Mouse (Mus musculus): ENCODE measurements around the gene Git2. TPM values are rescaled to one million over a fixed set of nuclear protein-coding genes. Genes with fewer than 3 reads are reported as not detected.
A peak's percentile ranks its signal among the peaks of the same experiment; 100 is the strongest.

The Git2 gene
- polyA plus RNA-seq, 1 experiment, result 42.0 TPM

DNA sequence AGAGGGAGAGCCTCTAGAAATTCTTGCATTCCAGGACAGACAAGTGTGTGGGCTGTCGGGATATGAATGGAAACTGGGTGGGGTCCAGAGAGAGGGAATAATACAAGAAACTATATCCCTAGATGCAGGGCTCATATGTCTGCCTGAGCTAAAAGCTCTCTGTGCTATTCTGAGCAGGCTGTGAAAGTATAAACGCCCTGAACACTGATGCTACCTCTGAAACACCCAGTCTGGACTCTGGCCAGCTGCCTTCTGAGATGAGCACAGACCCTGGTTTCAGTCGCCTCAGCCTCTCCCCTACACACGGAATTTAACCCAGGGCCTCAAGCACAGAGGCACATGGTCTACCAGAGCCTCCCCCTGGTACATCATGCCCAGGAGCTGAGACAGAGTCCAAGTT lies 34.7 kb downstream of the Git2 start:
- H3K36me3 ChIP-seq (ENCODE audit: control insufficient read depth, insufficient read depth, low read length, poor library complexity, severe bottlenecking), result no peaks in the 10 kb centered on the region
- no peak overlapping the region for H3K9ac ChIP-seq (ENCODE audit: low read depth, poor library complexity, severe bottlenecking)
- H3K27me3 ChIP-seq (ENCODE audit: control insufficient read depth, insufficient read depth, low read length, poor library complexity, severe bottlenecking), result no peaks in the 10 kb centered on the region
- H3K27ac ChIP-seq (ENCODE audit: insufficient read depth, low read length), result no peak overlapping the region
- no peak overlapping the region for H3K4me3 ChIP-seq (ENCODE audit: low read depth, low read length)
- no peaks in the 10 kb centered on the region for H3K9me3 ChIP-seq (replicated peaks; ENCODE audit: control insufficient read depth, insufficient read depth, low read length, poor library complexity, severe bottlenecking)
- no peak for TF ChIP-seq POLR2A (IDR thresholded peaks at IDR 0.05; ENCODE audit: insufficient read depth, low read length)
- no peak for TF ChIP-seq CTCF (IDR thresholded peaks at IDR 0.05; ENCODE audit: low read depth, low read length)
- TF ChIP-seq EP300 (IDR thresholded peaks at IDR 0.05; ENCODE audit: insufficient read depth, low read depth, low read length), result no peak
- no peaks in the 10 kb centered on the region for H3K4me1 ChIP-seq (ENCODE audit: control insufficient read depth, insufficient read depth, low read length)

DNA sequence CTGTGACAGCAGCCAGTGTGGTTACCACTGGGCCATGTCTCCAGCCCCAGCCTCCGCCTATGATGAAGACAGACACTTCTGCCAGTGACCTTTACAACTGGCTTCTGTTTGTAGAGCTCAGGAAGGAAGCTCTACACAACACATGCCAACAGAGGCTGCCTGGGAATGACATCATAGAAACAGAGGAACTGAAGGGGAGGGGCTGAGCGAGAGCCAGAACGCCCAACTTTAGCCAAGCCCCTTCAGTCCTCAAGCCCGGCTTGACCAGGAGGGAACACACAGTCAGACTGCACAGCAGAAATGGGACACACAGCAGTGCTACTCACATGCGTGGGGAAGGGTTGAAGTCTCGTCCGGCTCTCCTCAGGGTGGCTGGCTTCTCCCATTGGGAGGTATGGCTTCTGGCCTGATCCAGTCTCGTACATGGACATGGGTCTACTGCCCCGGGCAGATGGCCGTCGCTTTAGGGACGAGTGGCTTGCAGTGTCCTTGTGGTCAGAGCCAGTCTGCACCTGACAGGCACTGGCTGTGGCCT lies 36.5 kb downstream of the Git2 start:
- no peaks in the 10 kb centered on the region for H3K27me3 ChIP-seq (ENCODE audit: control insufficient read depth, insufficient read depth, low read length, poor library complexity, severe bottlenecking)
- H3K36me3 ChIP-seq (ENCODE audit: control insufficient read depth, insufficient read depth, low read length, poor library complexity, severe bottlenecking), result no peaks in the 10 kb centered on the region
- no peak overlapping the region for H3K27ac ChIP-seq (ENCODE audit: insufficient read depth, low read length)
- no peaks in the 10 kb centered on the region for H3K9me3 ChIP-seq (replicated peaks; ENCODE audit: control insufficient read depth, insufficient read depth, low read length, poor library complexity, severe bottlenecking)
- H3K4me3 ChIP-seq (ENCODE audit: low read depth, low read length), result no peak overlapping the region
- no peaks in the 10 kb centered on the region for H3K4me1 ChIP-seq (ENCODE audit: control insufficient read depth, insufficient read depth, low read length)
- no peak for TF ChIP-seq POLR2A (IDR thresholded peaks at IDR 0.05; ENCODE audit: insufficient read depth, low read length)
- no peak for TF ChIP-seq CTCF (IDR thresholded peaks at IDR 0.05; ENCODE audit: low read depth, low read length)
- TF ChIP-seq EP300 (IDR thresholded peaks at IDR 0.05; ENCODE audit: insufficient read depth, low read depth, low read length), result no peak
- no peak overlapping the region for H3K9ac ChIP-seq (ENCODE audit: low read depth, poor library complexity, severe bottlenecking)

DNA sequence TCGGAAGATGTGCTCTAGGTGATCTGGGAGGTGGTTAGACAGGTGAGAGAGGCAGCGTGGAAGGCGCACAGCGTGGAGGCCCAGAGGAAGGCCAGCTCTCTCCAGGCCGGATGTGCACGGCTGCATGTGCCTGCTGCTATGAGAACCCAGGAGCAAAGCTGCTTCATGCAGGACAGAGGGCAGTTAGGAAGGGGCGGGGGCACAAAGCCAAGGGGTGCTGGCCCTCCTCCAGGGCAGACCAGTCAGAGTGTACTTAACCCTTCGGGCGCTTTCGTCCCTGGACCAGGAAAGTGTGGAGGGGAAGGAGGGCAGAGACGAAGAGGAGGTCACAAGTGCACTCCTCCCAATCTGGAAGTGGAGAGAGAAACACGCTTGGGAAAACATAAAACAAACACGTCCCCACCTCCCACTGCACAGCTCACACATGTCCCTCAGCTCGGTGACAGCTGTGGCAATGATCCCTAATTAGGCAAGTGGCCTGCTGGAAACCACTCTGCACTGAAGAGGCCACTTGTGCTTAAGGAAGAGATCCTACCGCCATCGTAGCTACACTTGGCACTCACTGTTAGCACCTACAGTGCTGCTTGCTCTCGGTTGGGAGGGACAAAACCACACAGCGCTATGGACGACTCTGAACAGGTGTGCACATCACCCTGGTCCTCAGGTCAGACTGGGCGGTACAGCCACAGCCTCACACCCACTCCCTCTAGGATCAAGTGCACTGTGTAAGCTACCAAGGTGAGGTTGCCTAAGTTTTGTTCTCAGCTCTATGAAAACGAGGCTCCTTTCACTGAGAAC lies 38.0 kb downstream of the Git2 start:
- no peaks in the 10 kb centered on the region for H3K36me3 ChIP-seq (ENCODE audit: control insufficient read depth, insufficient read depth, low read length, poor library complexity, severe bottlenecking)
- no peaks in the 10 kb centered on the region for H3K4me1 ChIP-seq (ENCODE audit: control insufficient read depth, insufficient read depth, low read length)
- H3K27ac ChIP-seq (ENCODE audit: insufficient read depth, low read length), result no peak overlapping the region
- TF ChIP-seq EP300 (IDR thresholded peaks at IDR 0.05; ENCODE audit: insufficient read depth, low read depth, low read length), result no peak
- TF ChIP-seq CTCF (IDR thresholded peaks at IDR 0.05; ENCODE audit: low read depth, low read length), result no peak
- no peak for TF ChIP-seq POLR2A (IDR thresholded peaks at IDR 0.05; ENCODE audit: insufficient read depth, low read length)
- H3K9ac ChIP-seq (ENCODE audit: low read depth, poor library complexity, severe bottlenecking), result no peak overlapping the region
- H3K27me3 ChIP-seq (ENCODE audit: control insufficient read depth, insufficient read depth, low read length, poor library complexity, severe bottlenecking), result no peaks in the 10 kb centered on the region
- H3K9me3 ChIP-seq (replicated peaks; ENCODE audit: control insufficient read depth, insufficient read depth, low read length, poor library complexity, severe bottlenecking), result no peaks in the 10 kb centered on the region
- no peak overlapping the region for H3K4me3 ChIP-seq (ENCODE audit: low read depth, low read length)

DNA sequence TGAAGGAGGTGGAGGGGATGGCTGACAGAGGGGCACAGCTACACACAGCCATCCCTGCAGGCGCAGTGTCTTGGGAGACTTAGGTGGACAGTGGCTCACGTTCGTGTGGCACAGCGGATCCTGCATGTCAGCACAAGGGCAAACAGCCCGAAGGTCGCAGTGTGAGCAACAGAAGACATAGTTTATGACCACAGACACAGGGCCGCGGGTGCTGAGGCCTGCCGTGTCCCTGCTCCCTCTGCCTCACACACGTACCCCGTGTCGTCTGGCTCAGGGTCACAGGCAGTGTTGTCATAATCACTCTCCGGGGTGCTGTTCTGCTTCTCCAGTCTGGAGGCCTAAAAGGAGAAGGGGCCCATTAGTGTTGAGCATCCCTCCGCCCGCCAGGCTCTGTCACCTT lies 41.7 kb downstream of the Git2 start:
- no peak for TF ChIP-seq POLR2A (IDR thresholded peaks at IDR 0.05; ENCODE audit: insufficient read depth, low read length)

DNA sequence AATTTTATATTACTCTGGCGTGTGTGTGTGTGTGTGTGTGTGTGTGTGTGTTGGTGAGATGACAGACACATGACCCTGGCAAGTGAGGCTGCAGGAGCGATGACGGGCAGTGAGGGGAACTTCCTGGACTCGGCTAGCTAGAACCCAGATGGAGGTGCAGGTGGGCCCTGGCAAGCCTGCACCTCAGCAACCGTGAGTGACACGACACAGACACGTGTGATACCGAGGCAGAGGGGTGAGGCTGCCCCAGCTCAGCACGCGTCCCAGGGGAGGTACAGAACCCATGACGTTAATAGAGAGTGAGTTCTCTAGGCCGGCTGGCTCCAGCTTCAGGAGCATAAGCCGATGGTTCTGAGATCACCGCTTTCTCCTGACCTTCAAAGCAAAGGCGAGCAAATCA lies 43.3 kb downstream of the Git2 start:
- Histone ChIP-seq H3K4me3 (ENCODE audit: low read depth, low read length) (no peak overlapping the region), H3K27me3 (ENCODE audit: control insufficient read depth, insufficient read depth, low read length, poor library complexity, severe bottlenecking) (no peaks in the 10 kb centered on the region), H3K9me3 (replicated peaks; ENCODE audit: control insufficient read depth, insufficient read depth, low read length, poor library complexity, severe bottlenecking) (no peaks in the 10 kb centered on the region), H3K4me1 (ENCODE audit: control insufficient read depth, insufficient read depth, low read length) (peaks cover 2% of the 10 kb centered on the region), H3K9ac (ENCODE audit: low read depth, poor library complexity, severe bottlenecking) (no peak overlapping the region), H3K27ac (ENCODE audit: insufficient read depth, low read length) (no peak overlapping the region), H3K36me3 (ENCODE audit: control insufficient read depth, insufficient read depth, low read length, poor library complexity, severe bottlenecking) (no peaks in the 10 kb centered on the region)
- TF ChIP-seq EP300 (IDR thresholded peaks at IDR 0.05; ENCODE audit: insufficient read depth, low read depth, low read length) (no peak), CTCF (IDR thresholded peaks at IDR 0.05; ENCODE audit: low read depth, low read length) (no peak), POLR2A (IDR thresholded peaks at IDR 0.05; ENCODE audit: insufficient read depth, low read length) (no peak)

More for the DNA sequence above, 41.7 kb downstream of the Git2 start:
- no peak overlapping the region for H3K9ac ChIP-seq (ENCODE audit: low read depth, poor library complexity, severe bottlenecking)
- no peaks in the 10 kb centered on the region for H3K9me3 ChIP-seq (replicated peaks; ENCODE audit: control insufficient read depth, insufficient read depth, low read length, poor library complexity, severe bottlenecking)
- H3K36me3 ChIP-seq (ENCODE audit: control insufficient read depth, insufficient read depth, low read length, poor library complexity, severe bottlenecking), result no peaks in the 10 kb centered on the region
- H3K4me3 ChIP-seq (ENCODE audit: low read depth, low read length), result no peak overlapping the region
- no peak overlapping the region for H3K27ac ChIP-seq (ENCODE audit: insufficient read depth, low read length)
- peaks cover 2% of the 10 kb centered on the region for H3K4me1 ChIP-seq (ENCODE audit: control insufficient read depth, insufficient read depth, low read length)
- no peaks in the 10 kb centered on the region for H3K27me3 ChIP-seq (ENCODE audit: control insufficient read depth, insufficient read depth, low read length, poor library complexity, severe bottlenecking)

DNA sequence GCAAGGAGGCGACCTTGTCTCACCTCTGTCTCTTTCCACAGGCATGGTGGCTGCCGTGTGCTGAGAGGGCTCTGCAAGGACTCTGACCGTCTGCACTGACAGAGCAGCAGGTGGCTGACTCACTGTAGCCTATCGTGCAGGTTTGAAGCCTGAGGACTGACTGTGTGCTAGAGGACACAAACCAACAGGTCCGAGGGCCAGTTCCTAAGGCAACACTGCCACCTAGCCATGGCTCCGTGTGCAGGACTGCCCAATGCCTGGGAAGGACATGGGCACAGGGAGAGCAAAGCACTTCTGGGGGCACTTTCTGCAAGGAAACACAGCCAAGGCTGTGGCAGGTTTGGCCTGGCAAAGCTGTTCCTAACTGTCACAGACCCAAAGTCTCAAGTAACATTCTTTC lies 43.8 kb downstream of the Git2 start:
- Histone ChIP-seq H3K27ac (ENCODE audit: insufficient read depth, low read length) (no peak overlapping the region), H3K4me1 (ENCODE audit: control insufficient read depth, insufficient read depth, low read length) (peaks cover 2% of the 10 kb centered on the region), H3K36me3 (ENCODE audit: control insufficient read depth, insufficient read depth, low read length, poor library complexity, severe bottlenecking) (no peaks in the 10 kb centered on the region), H3K4me3 (ENCODE audit: low read depth, low read length) (no peak overlapping the region), H3K9ac (ENCODE audit: low read depth, poor library complexity, severe bottlenecking) (no peak overlapping the region), H3K9me3 (replicated peaks; ENCODE audit: control insufficient read depth, insufficient read depth, low read length, poor library complexity, severe bottlenecking) (no peaks in the 10 kb centered on the region), H3K27me3 (ENCODE audit: control insufficient read depth, insufficient read depth, low read length, poor library complexity, severe bottlenecking) (no peaks in the 10 kb centered on the region)
- TF ChIP-seq POLR2A (IDR thresholded peaks at IDR 0.05; ENCODE audit: insufficient read depth, low read length) (no peak), EP300 (IDR thresholded peaks at IDR 0.05; ENCODE audit: insufficient read depth, low read depth, low read length) (no peak), CTCF (IDR thresholded peaks at IDR 0.05; ENCODE audit: low read depth, low read length) (peak; percentile 29)

Measured in ES-Bruce4 (cell line).